Mouse (Mus musculus) layer of hippocampus, adult 8-10 months (tissue): ENCODE data around the gene Fam222b. TPM values are rescaled to one million over a fixed set of nuclear protein-coding genes. Genes with fewer than 3 reads are reported as not detected.
"Not testable (repeated sequence)": the region's sequence is repeated elsewhere in the genome, so short reads cannot be mapped to it uniquely, and the experiment has no call there.

Source experiments
- DNase-seq, 2 experiments: peaks; one replicate each; pipeline ENCODE4 v3.0.0; 2022; ENCODE audit warnings: low spot score in 2 of 2
- total RNA-seq, 4 experiments: library from RNA; stranded (reverse); gene quantifications; 2 replicates each; pipeline ENCODE4 v1.2.4; 2022

Fam222b gene
- total RNA-seq, 4 experiments from 2014 or later, result 27.4 to 30.0 (median 28.1) TPM

- peak; percentile 91 to 94 for DNase-seq
These were observed 83.7 kb downstream of the Fam222b start for GRCm38 (mm10) chr11:78177903-78178858.

GRCm38 (mm10) chr11:78178859-78179437 lies 84.5 kb downstream of the Fam222b start:
- DNase-seq, result peak in 1 of 2 experiments; percentile 53

GRCm38 (mm10) chr11:78179438-78179999 lies 85.1 kb downstream of the Fam222b start:
- no peak for DNase-seq

GRCm38 (mm10) chr11:78180081-78180761 lies 85.8 kb downstream of the Fam222b start:
- no peak for DNase-seq

GRCm38 (mm10) chr11:78181830-78182357 lies 87.4 kb downstream of the Fam222b start:
- no peak for DNase-seq

- DNase-seq, result no peak
These were observed 88.0 kb downstream of the Fam222b start for GRCm38 (mm10) chr11:78182450-78182849.

- peak; percentile 87 to 90 for DNase-seq
These were observed 88.7 kb downstream of the Fam222b start, which contains the start of gene Rpl23a for GRCm38 (mm10) chr11:78182961-78183844. Gene Rpl23a (minus strand): TSS chr11:78183584.

- DNase-seq, result no peak
These were observed 89.5 kb downstream of the Fam222b start for GRCm38 (mm10) chr11:78183884-78184514.

- DNase-seq, result not testable (repeated sequence)
These were observed 90.2 kb downstream of the Fam222b start for GRCm38 (mm10) chr11:78184702-78185101.

GRCm38 (mm10) chr11:78188331-78189233 lies 94.1 kb downstream of the Fam222b start, which contains the start of gene Rab34:
Gene Rab34 (plus strand): TSS chr11:78188430.
- DNase-seq, result peak; percentile 54 to 60

GRCm38 (mm10) chr11:78189234-78190040 lies 95.0 kb downstream of the Fam222b start:
- DNase-seq, result peak; percentile 58 to 72

- DNase-seq, result no peak
These were observed 95.6 kb downstream of the Fam222b start for GRCm38 (mm10) chr11:78190041-78190440.

- no peak for DNase-seq
These were observed 98.7 kb downstream of the Fam222b start, which contains the start of gene Proca1 for GRCm38 (mm10) chr11:78193113-78193512. Gene Proca1 (plus strand): TSS chr11:78193392.

GRCm38 (mm10) chr11:78194411-78195100 lies 100.1 kb downstream of the Fam222b start:
- DNase-seq, result no peak

- no peak for DNase-seq
These were observed 100.8 kb downstream of the Fam222b start for GRCm38 (mm10) chr11:78195101-78195863.

- DNase-seq, result no peak
These were observed 107.9 kb downstream of the Fam222b start for GRCm38 (mm10) chr11:78202372-78202771.
